9 mouse cellular contexts compared by ENCODE assay signal in the genomic region with DNA sequence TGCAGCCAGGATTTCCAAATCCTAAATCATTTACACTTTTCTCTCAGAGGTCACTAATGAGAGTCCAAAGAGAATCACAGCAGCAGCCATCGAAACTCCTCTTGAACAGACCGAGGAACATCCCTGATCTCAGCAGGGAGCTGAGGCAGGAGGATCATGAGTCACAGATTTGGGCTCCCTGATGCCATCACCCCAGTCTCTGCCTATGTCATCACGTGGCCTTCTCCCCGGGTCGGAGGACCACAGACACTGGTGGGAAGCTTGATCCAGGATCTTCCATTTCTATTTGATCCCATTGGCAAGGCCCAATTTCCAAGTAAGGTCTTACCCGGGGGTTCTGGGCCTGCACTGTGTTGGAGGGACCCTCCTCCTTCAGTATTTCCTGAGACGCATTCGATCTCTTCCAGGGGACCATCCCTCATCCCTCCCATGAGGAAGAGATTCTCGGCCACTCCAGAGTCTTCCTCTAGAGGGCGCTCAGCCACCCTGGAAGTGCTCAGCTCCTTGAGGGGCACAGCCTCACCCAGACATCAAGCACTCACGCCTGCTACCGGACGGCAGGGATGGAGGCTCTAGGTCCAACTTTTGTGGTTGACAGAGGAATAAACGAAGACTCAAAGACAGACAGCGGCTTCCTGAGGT. TPM values are rescaled to one million over a fixed set of nuclear protein-coding genes. Genes with fewer than 3 reads are reported as not detected.
DNase-seq lines count a peak whose midpoint lies in the region; ATAC-seq lines count a peak whose summit lies in the region.
"Had no signal": no experiment of that assay in that cellular context is flagged by ENCODE, and none has a peak within 500 bp of the region (broad histone marks: within the 10 kb centered on the region; RNA-seq: fewer than 3 reads in every experiment).

No protein-coding gene starts in this region.

- peak; percentile 67 for DNase-seq in Muller cell, postnatal 12 days (ENCODE audit: inconsistent ontology term)
- DNase-seq in cerebellum, adult 18-20 months: peak; percentile 81 to 85
- DNase-seq in hindbrain, embryonic 10.5 days (ENCODE audit: low spot score): peak; percentile 85
- DNase-seq in layer of hippocampus, adult 8-10 months (ENCODE audit: low spot score in 2 of 2): peak; percentile 26 to 61
- peak; percentile 74 for DNase-seq in lung, postnatal 25 days (ENCODE audit: low spot score)
- DNase-seq in retina, postnatal 1 day: peak; percentile 89
- peak; percentile 69 to 71 for DNase-seq in thymus, postnatal 36 days

- no peak overlapping the region for H3K4me3 ChIP-seq in forebrain, embryonic 16.5 days (replicated peaks; ENCODE audit: low read length)
- H3K4me3 ChIP-seq in hindbrain, embryonic 10.5 days: no peak overlapping the region

- no peak overlapping the region for H3K9ac ChIP-seq in forebrain, embryonic 16.5 days (replicated peaks; ENCODE audit: low read depth, low read length)

- no peaks in the 10 kb centered on the region for H3K36me3 ChIP-seq in forebrain, embryonic 16.5 days (ENCODE audit: control insufficient read depth, insufficient read depth)
- no peaks in the 10 kb centered on the region for H3K36me3 ChIP-seq in hindbrain, embryonic 10.5 days

- no peaks in the 10 kb centered on the region for H3K27me3 ChIP-seq in forebrain, embryonic 16.5 days (replicated peaks; ENCODE audit: control insufficient read depth, insufficient read depth, low read length)
- no peaks in the 10 kb centered on the region for H3K27me3 ChIP-seq in hindbrain, embryonic 10.5 days (ENCODE audit: insufficient read depth, poor library complexity, severe bottlenecking)

- 23% methylated on average over 15 of the region's 15 CpGs for WGBS in forebrain, embryonic 16.5 days
- WGBS in hindbrain, embryonic 10.5 days: 29% methylated on average over 15 of the region's 15 CpGs

- no peak overlapping the region for H3K27ac ChIP-seq in forebrain, embryonic 16.5 days (ENCODE audit: low read length)
- H3K27ac ChIP-seq in hindbrain, embryonic 10.5 days: 0 out of 2 replicates have a peak overlapping the region, but pooled peaks have one; percentile 26
- H3K27ac ChIP-seq: macrophage had no signal

- H3K4me1 ChIP-seq in forebrain, embryonic 16.5 days (replicated peaks; ENCODE audit: control insufficient read depth, insufficient read depth, low read length): no peaks in the 10 kb centered on the region
- peaks cover 8% of the 10 kb centered on the region; the same call in 1 of the 2 replicates for H3K4me1 ChIP-seq in hindbrain, embryonic 10.5 days (replicated peaks)

- no peaks in the 10 kb centered on the region for H3K9me3 ChIP-seq in forebrain, embryonic 16.5 days (ENCODE audit: control insufficient read depth, low read length)
- H3K9me3 ChIP-seq in hindbrain, embryonic 10.5 days: no peaks in the 10 kb centered on the region

- peak; percentile 49 for ATAC-seq in forebrain, embryonic 16.5 days

- H3K4me2 ChIP-seq in forebrain, embryonic 16.5 days (ENCODE audit: low read length): no peak overlapping the region

RNA-seq across cellular contexts. Expression of a gene that starts 24.8 kb away (rescaled TPM):
- 171 and 175 TPM in 2 replicates for polyA plus RNA-seq in forebrain, embryonic 16.5 days (2015; fragmentation: Nextera tagmentation; extraction: Ambion mirVana)
- polyA plus RNA-seq in hindbrain, embryonic 10.5 days (2016; fragmentation: Nextera tagmentation; extraction: Ambion mirVana): 84.0 and 94.7 TPM in 2 replicates
- total RNA-seq in layer of hippocampus, adult 8-10 months (2022): 100 to 1,000 TPM; 137 to 163 (median 148) TPM

RNA-seq across cellular contexts. Expression of a gene that starts 30.0 kb away (rescaled TPM):
- polyA plus RNA-seq in forebrain, embryonic 16.5 days (2015; fragmentation: Nextera tagmentation; extraction: Ambion mirVana): 39.6 and 48.1 TPM in 2 replicates
- 88.8 and 127 TPM in 2 replicates for polyA plus RNA-seq in hindbrain, embryonic 10.5 days (2016; fragmentation: Nextera tagmentation; extraction: Ambion mirVana)
- total RNA-seq in layer of hippocampus, adult 8-10 months (2022): 10 to 100 TPM; 12.2 to 37.8 (median 21.5) TPM
